Comparison of ENCODE assay signal across 18 mouse cellular contexts in genomic region chr6:90588113-90588512, GRCm38 (mm10). TPM values are rescaled to one million over a fixed set of nuclear protein-coding genes. Genes with fewer than 3 reads are reported as not detected.
DNase-seq lines count a peak whose midpoint lies in the region; ATAC-seq and TF ChIP-seq lines count a peak whose summit lies in the region.
"Had no signal": no experiment of that assay in that cellular context is flagged by ENCODE, and none has a peak within 500 bp of the region (broad histone marks: within the 10 kb centered on the region; RNA-seq: fewer than 3 reads in every experiment).

No protein-coding gene starts in this region.

- POLR2A ChIA-PET in Patski (lab: Charles Lee) = no interaction called here

- CTCF ChIA-PET in Patski (lab: Charles Lee) = interaction anchor here (1.3 to 1.4 kb wide), 2 partner anchors 16 to 19 kb away, joined by 3 to 5 read pairs; partner anchors contain the start of gene Slc41a3

- DNase-seq in gastrocnemius, adult 2 months = peak; percentile 59
- no peak for DNase-seq in gastrocnemius, postnatal 10 days
- DNase-seq in lung, postnatal 10 days = peak; percentile 20
- no peak for DNase-seq in lung, postnatal 25 days (ENCODE audit: low spot score)
- DNase-seq in Patski (ENCODE audit: low read depth, low spot score) = peak; percentile 44
- peak; percentile 86 for DNase-seq in skeletal muscle tissue, adult 2 months (ENCODE audit: low read depth, low spot score)
- DNase-seq in ovary, postnatal 10 days (ENCODE audit: low spot score) = no peak
- DNase-seq: adrenal gland, postnatal 14 days; cerebellum, adult 11-12 months; cerebellum, adult 9-10 months; cerebellum, postnatal 25 days; heart, adult 2 months had no signal

- intact Hi-C loops in gastrocnemius, adult 2 months (cut with DNase I) = no loop called here

- no peak for TF ChIP-seq CTCF in gastrocnemius, adult 2 months (IDR thresholded peaks at IDR 0.05)
- TF ChIP-seq CTCF in Patski (IDR thresholded peaks at IDR 0.05) = no peak

- in situ Hi-C loops in Patski (cut with MboI; ENCODE audit: low pct_unique_long_range_greater_than_20kb) = no loop called here

- H3K27ac ChIP-seq in gastrocnemius, adult 2 months = peak overlapping the region; percentile 93
- H3K27ac ChIP-seq: embryonic facial prominence, embryonic 15.5 days; forebrain, embryonic 15.5 days; heart, adult 2 months; hindbrain, embryonic 10.5 days; hindbrain, embryonic 14.5 days; intestine, embryonic 15.5 days had no signal

- H3K27me3 ChIP-seq in Patski = no peaks in the 10 kb centered on the region
- H3K27me3 ChIP-seq: embryonic facial prominence, embryonic 15.5 days; forebrain, embryonic 15.5 days; heart, embryonic 12.5 days; intestine, embryonic 15.5 days had no signal

- ATAC-seq in Patski = peak; percentile 81
- ATAC-seq: forebrain, embryonic 15.5 days; intestine, embryonic 15.5 days had no signal

- no peak overlapping the region for H3K4me3 ChIP-seq in gastrocnemius, adult 2 months
- H3K4me3 ChIP-seq: embryonic facial prominence, embryonic 15.5 days; forebrain, embryonic 15.5 days; heart, adult 2 months; heart, embryonic 12.5 days; hindbrain, embryonic 10.5 days; intestine, embryonic 15.5 days had no signal

RNA-seq across cellular contexts. Expression of gene Slc41a3, which starts 16.4 kb away (rescaled TPM):
- total RNA-seq in gastrocnemius, adult 2 months (2021) = 100 to 1,000 TPM in 1 of 2 experiments, 10 to 100 TPM in 1; 75.0 to 118 TPM
- 10 to 100 TPM; 52.9 to 60.3 TPM for total RNA-seq in gastrocnemius, postnatal 10 days (2021)
- 9.1 TPM for polyA plus RNA-seq in Patski (2021)

Comparison
In these comparisons a context has a peak if more than half of its experiments do, and no peak if none do; other contexts are left out.
1. DNase-seq: peak in gastrocnemius, adult 2 months (single experiment), lung, postnatal 10 days (single experiment), Patski (single experiment) and skeletal muscle tissue, adult 2 months (single experiment); none in gastrocnemius, postnatal 10 days (single experiment), lung, postnatal 25 days (single experiment) and ovary, postnatal 10 days (single experiment).